Mouse (Mus musculus) left cerebral cortex, adult 2 months (tissue): ENCODE measurements around the gene Ralbp1. TPM values are rescaled to one million over a fixed set of nuclear protein-coding genes. Genes with fewer than 3 reads are reported as not detected.

Source experiments
- DNase-seq, 2 experiments: peaks; one replicate each; pipeline ENCODE4 v3.0.0; 2021 to 2022; ENCODE audit warnings: low spot score in 2 of 2, mixed read lengths in 1 of 2; ENCODE audit errors: extremely low spot score in 1 of 2
- H3K27ac ChIP-seq: fragments of 200-600 bp; 2 replicates; pipeline ENCODE4 v1.8.1; 2022
- H3K4me3 ChIP-seq: fragments of 200-600 bp; 2 replicates; pipeline ENCODE4 v1.8.1; 2022
- CTCF ChIP-seq: fragments of 200-600 bp; IDR thresholded peaks from 2 replicates; pipeline ENCODE4 v1.8.1; 2022; ENCODE audit warnings: antibody characterized with exemption, mild to moderate bottlenecking, moderate library complexity
- intact Hi-C: fragments of 180-260 bp; cut with DNase I; formaldehyde crosslinking; loops from one replicate; pipeline ENCODE4 v1.15.1; 2025
- long read RNA-seq, 2 experiments: library from polyadenylated mRNA; stranded (forward); transcript quantifications; one replicate each; pipeline ENCODE4 v2.0.0; 2021; ENCODE audit warnings: borderline mapping rate in 2 of 2
- total RNA-seq, 2 experiments: library from RNA; stranded (reverse); gene quantifications; 2 replicates each; pipeline ENCODE4 v1.2.3; 2021

Gene Ralbp1
- 10 to 100 TPM; 69.3 to 69.6 TPM for total RNA-seq
- long read RNA-seq, experiment 1, transcript Ralbp1-201 (10 exons, 3,811 nt): major isoform, 64 of 93 reads
- long read RNA-seq, experiment 1, partial matches to known transcripts: 14 of 93 reads
- long read RNA-seq, experiment 1, other reads (novel, unspliced or antisense): 12 of 93 reads
- long read RNA-seq, experiment 2, transcript Ralbp1-201 (10 exons, 3,811 nt): major isoform, 55 of 81 reads
- long read RNA-seq, experiment 2, partial matches to known transcripts: 7 of 81 reads
- long read RNA-seq, experiment 2, other reads (novel, unspliced or antisense): 18 of 81 reads

GRCm38 (mm10) chr17:65885697-65886529 is at the start of gene Ralbp1:
Gene Ralbp1 (minus strand): TSS chr17:65885798.
- TF ChIP-seq CTCF: no peak
- Histone ChIP-seq H3K27ac (peak within 1 kb of the TSS; percentile 98), H3K4me3 (peak within 1 kb of the TSS; percentile 91)
- no peak for DNase-seq
- intact Hi-C loops: loop anchor here (1.0 to 5.0 kb wide), 3 partner anchors 30 to 65 kb away; partner anchors contain the start of gene Twsg1

GRCm38 (mm10) chr17:65933741-65934140 is 48.1 kb upstream of the Ralbp1 start:
- H3K27ac ChIP-seq: no peak overlapping the region
- no peak for DNase-seq
- no peak overlapping the region for H3K4me3 ChIP-seq
- TF ChIP-seq CTCF: peak; percentile 38
- intact Hi-C loops: loop anchor here (5.0 kb wide), 1 partner anchor 46 kb away; the partner anchor contains the start of gene Ralbp1

- DNase-seq: no peak
- Histone ChIP-seq H3K4me3 (no peak overlapping the region), H3K27ac (peak overlapping the region; percentile 79)
- TF ChIP-seq CTCF: no peak
- intact Hi-C loops: loop anchor here (5.0 kb wide), 1 partner anchor 44 kb away; the partner anchor contains the start of gene Ralbp1
Measured at GRCm38 (mm10) chr17:65931525-65931924, 45.9 kb upstream of the Ralbp1 start.

- DNase-seq: peak; percentile 26 to 50
- no peak for TF ChIP-seq CTCF
- Histone ChIP-seq H3K27ac (peak overlapping the region; percentile 79), H3K4me3 (no peak overlapping the region)
- intact Hi-C loops: loop anchor here (5.0 kb wide), 1 partner anchor 44 kb away; the partner anchor contains the start of gene Ralbp1
Measured at GRCm38 (mm10) chr17:65930960-65931359, 45.4 kb upstream of the Ralbp1 start.

GRCm38 (mm10) chr17:65930158-65930826 is 44.7 kb upstream of the Ralbp1 start:
- peak overlapping the region; percentile 66; the same call in 1 of the 2 replicates for H3K27ac ChIP-seq
- intact Hi-C loops: loop anchor here (5.0 kb wide), 1 partner anchor 43 kb away; the partner anchor contains the start of gene Ralbp1

GRCm38 (mm10) chr17:65929319-65929978 is 43.9 kb upstream of the Ralbp1 start:
- Histone ChIP-seq H3K4me3 (no peak overlapping the region), H3K27ac (no peak overlapping the region)
- intact Hi-C loops: no loop called here
- no peak for TF ChIP-seq CTCF
- DNase-seq: no peak

More at GRCm38 (mm10) chr17:65930158-65930826, 44.7 kb upstream of the Ralbp1 start:
- no peak for DNase-seq
- no peak overlapping the region for H3K4me3 ChIP-seq
- TF ChIP-seq CTCF: no peak

- H3K27ac ChIP-seq: no peak overlapping the region
- no peak for TF ChIP-seq CTCF
- H3K4me3 ChIP-seq: no peak overlapping the region
- no peak for DNase-seq
- intact Hi-C loops: no loop called here
Measured at GRCm38 (mm10) chr17:65927077-65927476, 41.5 kb upstream of the Ralbp1 start.

GRCm38 (mm10) chr17:65924218-65924617 is 38.6 kb upstream of the Ralbp1 start:
- H3K27ac ChIP-seq: no peak overlapping the region
- DNase-seq: no peak
- TF ChIP-seq CTCF: no peak
- intact Hi-C loops: no loop called here
- H3K4me3 ChIP-seq: no peak overlapping the region

- intact Hi-C loops: no loop called here
Measured at GRCm38 (mm10) chr17:65921975-65922374, 36.4 kb upstream of the Ralbp1 start.

GRCm38 (mm10) chr17:65919235-65919634 is 33.6 kb upstream of the Ralbp1 start:
- TF ChIP-seq CTCF: no peak
- Histone ChIP-seq H3K4me3 (no peak overlapping the region), H3K27ac (no peak overlapping the region)
- intact Hi-C loops: no loop called here
- no peak for DNase-seq

More at GRCm38 (mm10) chr17:65921975-65922374, 36.4 kb upstream of the Ralbp1 start:
- no peak for TF ChIP-seq CTCF
- no peak for DNase-seq
- Histone ChIP-seq H3K27ac (no peak overlapping the region), H3K4me3 (no peak overlapping the region)

GRCm38 (mm10) chr17:65916135-65916668 is 30.6 kb upstream of the Ralbp1 start:
- DNase-seq: peak; percentile 73 to 75
- no peak for TF ChIP-seq CTCF
- intact Hi-C loops: loop anchor here (1.0 kb wide), 1 partner anchor 30 kb away; no protein-coding TSS in a partner anchor
- Histone ChIP-seq H3K4me3 (0 out of 2 replicates have a peak overlapping the region, but pooled peaks have one; percentile 16), H3K27ac (peak overlapping the region; percentile 77)
